Mouse (Mus musculus) embryonic stem cell, embryonic (primary cell): Measurements from ENCODE around the gene Stx8.

Experiments used
- CTCF ChIA-PET, 4 experiments: fragments of 300-600 bp in 2 of 4; fragments of 350-600 bp in 2 of 4; sonication (Branson Sonifier 250); formaldehyde crosslinking; loops; one replicate each; lab custom pipeline; 2022; ENCODE audit warnings: inconsistent platforms in 2 of 4; lab: Charles Lee
- POLR2A ChIA-PET, 4 experiments: fragments of 300-600 bp in 2 of 4; fragments of 350-600 bp in 2 of 4; sonication (Branson Sonifier 250); formaldehyde crosslinking; loops; one replicate each; lab custom pipeline; 2022; ENCODE audit warnings: antibody characterized with exemption in 4 of 4, inconsistent platforms in 1 of 4; lab: Charles Lee

Gene Stx8

GRCm38 (mm10) chr11:67954413-67954812 lies 11.6 kb upstream of the Stx8 start:
- ChIA-PET CTCF (interaction anchor here in 2 of 4 experiments (0.5 to 0.8 kb wide), 2 partner anchors 8 to 108 kb away, joined by 3 read pairs; no protein-coding TSS in a partner anchor), POLR2A (interaction anchor here in 1 of 4 experiments (0.6 to 1.2 kb wide), 3 partner anchors 15 to 310 kb away, joined by 3 to 6 read pairs (median 4); no protein-coding TSS in a partner anchor)

DNA sequence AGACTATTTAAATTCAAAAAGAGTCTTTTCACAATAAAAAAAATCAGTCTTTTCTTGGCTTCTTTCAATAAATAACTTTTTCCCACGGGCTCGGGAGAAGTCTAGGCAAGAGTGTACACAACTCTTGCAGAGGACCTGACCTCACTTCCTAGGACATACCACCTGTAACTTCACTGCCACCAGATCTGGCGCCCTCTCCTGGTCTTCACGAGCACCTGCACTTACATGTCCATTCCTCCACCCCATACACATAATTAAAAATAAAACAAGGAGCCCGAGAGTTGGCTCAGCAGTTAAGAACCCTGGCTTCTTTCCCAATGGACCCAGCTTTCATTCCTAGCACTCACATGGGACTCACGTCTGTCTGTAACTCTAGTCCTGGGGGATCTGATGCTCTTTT lies 1.9 kb upstream of the Stx8 start:
- POLR2A ChIA-PET, result no interaction called here
- CTCF ChIA-PET, result no interaction called here

- CTCF ChIA-PET, result interaction anchor here in 2 of 4 experiments (1.0 to 1.4 kb wide), 2 partner anchors 39 kb away, joined by 3 to 4 read pairs; no protein-coding TSS in a partner anchor
- POLR2A ChIA-PET, result interaction anchor here in 2 of 4 experiments (0.6 to 1.5 kb wide), 5 partner anchors 9 to 916 kb away, joined by 3 to 10 read pairs (median 3); no protein-coding TSS in a partner anchor
Measured at GRCm38 (mm10) chr11:67965242-67965883, 630 bp upstream of the Stx8 start, which contains the start of gene Cfap52. Gene Cfap52, minus strand, starts transcription at chr11:67965651.

DNA sequence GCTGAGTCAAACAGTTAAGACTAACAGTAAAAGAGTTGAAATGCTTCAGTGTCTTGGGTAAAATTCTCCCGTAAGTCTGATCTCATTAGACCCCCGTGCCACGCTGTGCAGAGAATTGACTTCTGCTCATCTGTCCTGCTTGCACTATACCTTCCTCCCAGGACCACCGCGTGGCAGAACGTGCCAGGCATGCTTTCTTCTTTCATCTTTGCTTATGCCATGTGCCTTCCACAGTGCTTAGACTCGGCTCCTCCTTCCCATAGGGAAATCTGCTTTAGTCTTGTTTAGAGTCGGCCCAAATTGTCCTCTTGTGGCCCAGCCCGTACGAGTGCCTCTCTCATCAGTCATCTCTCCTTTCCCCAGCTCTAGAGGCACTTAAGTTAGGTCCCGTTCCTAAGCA lies 1.8 kb downstream of the Stx8 start:
- POLR2A ChIA-PET, result interaction anchor here in 3 of 4 experiments (0.6 to 1.5 kb wide), 4 partner anchors 39 to 452 kb away, joined by 3 to 4 read pairs (median 3); no protein-coding TSS in a partner anchor
- CTCF ChIA-PET, result interaction anchor here in 1 of 4 experiments (0.7 kb wide), 1 partner anchor 24 kb away, joined by 3 read pairs; no protein-coding TSS in a partner anchor

DNA sequence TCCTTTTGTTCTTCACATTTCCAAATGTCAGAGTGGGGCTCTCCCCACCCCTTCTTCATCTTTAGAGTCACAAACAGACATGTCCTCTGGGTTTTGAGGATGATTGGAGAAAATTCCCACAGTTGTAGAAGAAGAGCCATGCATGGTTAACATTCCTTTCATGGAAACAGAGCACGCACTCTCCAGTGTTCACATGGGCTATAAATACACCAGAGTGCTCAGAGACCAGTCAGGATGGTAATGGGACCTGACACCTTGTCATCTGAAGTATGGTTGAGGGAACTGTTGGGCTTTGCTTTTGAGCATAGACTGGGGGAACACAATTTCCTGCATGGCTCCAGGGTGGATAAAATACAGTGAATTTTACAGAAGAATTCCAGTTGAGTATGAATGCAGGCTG lies 6.6 kb downstream of the Stx8 start:
- CTCF ChIA-PET, result no interaction called here
- POLR2A ChIA-PET, result no interaction called here

DNA sequence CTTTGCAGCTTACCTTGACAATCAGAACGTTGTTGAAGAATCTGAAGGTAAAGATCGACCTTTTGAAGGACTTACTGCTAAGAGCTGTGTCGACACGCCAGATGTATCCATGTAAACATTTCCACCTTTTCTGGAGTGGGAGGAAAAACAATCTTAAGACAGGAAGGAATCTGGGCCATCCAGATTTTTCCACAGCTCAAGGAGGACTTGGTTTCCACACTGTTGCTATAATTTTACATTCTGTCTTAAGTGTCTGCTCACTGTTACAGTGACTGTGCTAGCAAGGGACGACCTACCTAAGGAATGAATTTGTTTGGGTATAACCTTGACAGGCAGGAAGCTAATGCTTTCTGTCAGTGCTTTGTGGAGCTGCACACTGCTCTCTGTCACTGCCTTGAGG lies 7.2 kb downstream of the Stx8 start:
- ChIA-PET CTCF (interaction anchor here in 1 of 4 experiments (0.6 kb wide), 1 partner anchor 191 kb away, joined by 3 read pairs; no protein-coding TSS in a partner anchor), POLR2A (no interaction called here)

DNA sequence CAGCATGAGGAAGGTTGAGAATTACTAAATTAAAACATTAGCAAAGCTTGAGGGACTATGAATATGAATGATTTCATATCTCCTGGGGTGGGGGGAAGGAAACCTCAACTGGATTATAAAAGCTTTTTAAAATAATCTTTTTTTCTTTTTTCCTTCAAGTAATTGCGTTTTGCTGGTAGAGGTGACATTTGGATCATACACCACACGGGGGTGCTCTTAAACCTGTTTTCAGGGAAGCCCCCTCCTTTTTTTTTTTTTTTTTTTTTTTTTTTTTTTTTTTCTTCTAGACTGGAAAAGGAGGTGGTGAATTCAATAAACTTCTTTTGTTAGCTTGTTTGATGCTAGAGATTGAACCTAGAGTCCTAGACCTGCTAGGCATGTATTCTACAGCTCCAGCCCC lies 9.3 kb downstream of the Stx8 start:
- ChIA-PET POLR2A (no interaction called here), CTCF (interaction anchor here (0.6 to 1.5 kb wide), 14 partner anchors 9 to 895 kb away, joined by 3 to 14 read pairs (median 4); no protein-coding TSS in a partner anchor)

DNA sequence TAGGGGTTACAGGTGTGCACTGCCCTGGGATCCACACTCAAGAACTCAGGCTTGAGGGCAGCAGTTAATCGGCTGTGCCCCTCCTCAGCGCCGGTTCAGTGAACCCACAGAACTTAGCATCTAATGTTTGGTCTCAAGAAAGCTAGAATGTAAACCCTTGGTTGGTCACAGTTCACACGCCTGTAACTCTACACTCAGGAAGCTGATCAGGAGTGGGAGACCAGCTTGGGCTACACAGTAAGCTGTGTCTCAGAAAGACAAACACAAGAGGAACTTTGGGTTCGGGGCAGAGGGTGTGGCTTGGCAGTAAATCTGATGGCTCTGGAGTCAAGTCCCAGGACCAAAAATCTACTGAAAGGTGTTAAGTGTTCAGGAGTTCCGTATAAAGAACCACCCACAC lies 17.6 kb downstream of the Stx8 start:
- ChIA-PET CTCF (no interaction called here), POLR2A (no interaction called here)

DNA sequence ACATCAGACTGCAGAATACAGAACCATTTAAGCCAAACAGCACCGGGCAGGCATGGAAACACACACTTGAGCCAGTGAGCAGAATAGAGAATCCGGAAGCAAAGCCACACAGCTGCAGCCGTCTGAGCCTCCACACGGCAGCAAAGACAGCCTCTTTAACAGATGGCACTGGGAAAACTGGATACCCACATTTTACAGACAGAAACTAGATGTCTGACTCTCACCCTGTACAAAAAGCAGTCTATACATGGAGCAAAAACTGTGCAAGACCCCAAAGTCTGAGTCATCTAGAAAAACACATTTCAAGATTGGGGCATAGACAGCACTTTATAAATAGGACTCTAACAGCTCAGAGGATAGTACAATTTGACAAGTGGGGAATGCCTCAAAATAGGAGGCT lies 25.2 kb downstream of the Stx8 start:
- CTCF ChIA-PET, result interaction anchor here in 1 of 4 experiments (0.5 kb wide), 1 partner anchor 786 kb away, joined by 5 read pairs; no protein-coding TSS in a partner anchor

DNA sequence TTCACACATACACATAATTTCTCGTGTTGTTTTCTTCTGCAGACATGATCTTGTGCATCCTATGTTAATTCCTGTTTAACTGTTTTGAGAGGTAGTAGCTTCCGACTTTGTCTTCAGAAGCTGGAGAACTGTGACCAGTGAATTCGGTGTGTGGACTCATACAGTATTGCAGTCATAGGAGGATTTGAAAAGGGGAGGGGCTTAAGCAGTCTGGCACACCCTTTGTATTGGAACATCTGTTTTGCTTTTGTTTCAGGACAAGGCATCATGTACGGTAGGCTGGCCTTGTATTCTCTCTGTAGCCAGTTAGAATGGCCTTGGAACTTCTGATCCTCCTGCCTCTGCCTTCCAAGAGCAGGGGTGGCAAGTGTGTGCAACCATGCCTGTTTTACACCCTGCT lies 30.0 kb downstream of the Stx8 start:
- ChIA-PET CTCF (interaction anchor here in 1 of 4 experiments (0.5 kb wide), 1 partner anchor 67 kb away, joined by 3 read pairs; no protein-coding TSS in a partner anchor), POLR2A (interaction anchor here in 1 of 4 experiments (1.7 kb wide), 1 partner anchor 30 kb away, joined by 4 read pairs; the partner anchor contains the start of gene Stx8)

More for the DNA sequence above, 25.2 kb downstream of the Stx8 start:
- POLR2A ChIA-PET, result interaction anchor here in 1 of 4 experiments (0.6 to 0.7 kb wide), 2 partner anchors 14 to 149 kb away, joined by 3 to 5 read pairs; no protein-coding TSS in a partner anchor

GRCm38 (mm10) chr11:67998905-67999304 lies 32.9 kb downstream of the Stx8 start:
- ChIA-PET POLR2A (no interaction called here), CTCF (no interaction called here)

GRCm38 (mm10) chr11:67999629-68000028 lies 33.6 kb downstream of the Stx8 start:
- CTCF ChIA-PET, result interaction anchor here in 1 of 4 experiments (0.5 kb wide), 1 partner anchor 190 kb away, joined by 4 read pairs; no protein-coding TSS in a partner anchor
- POLR2A ChIA-PET, result no interaction called here

DNA sequence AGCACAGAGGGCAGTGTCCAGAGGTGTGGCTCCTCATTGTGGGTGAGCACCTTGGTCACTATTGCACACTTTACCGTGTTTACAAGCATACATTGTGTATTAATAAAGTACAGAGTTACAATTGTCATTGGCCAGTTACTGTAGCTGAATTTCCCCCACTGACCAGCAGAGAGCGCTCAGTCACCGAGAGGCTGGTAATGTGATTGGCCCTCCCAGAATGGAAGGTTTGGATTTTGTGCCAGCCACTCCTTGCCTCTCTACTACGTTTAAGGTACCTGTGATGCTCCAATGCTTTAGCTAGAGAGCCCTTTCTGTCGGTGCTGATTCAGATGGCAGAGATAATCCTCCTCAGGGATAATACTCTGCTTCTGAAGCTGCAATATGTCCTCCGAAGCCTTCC lies 38.2 kb downstream of the Stx8 start:
- ChIA-PET POLR2A (interaction anchor here in 3 of 4 experiments (0.5 to 1.0 kb wide), 3 partner anchors 142 to 230 kb away, joined by 3 read pairs; no protein-coding TSS in a partner anchor), CTCF (interaction anchor here (0.6 to 3.3 kb wide), 22 partner anchors 14 to 540 kb away, joined by 3 to 34 read pairs (median 4); partner anchors contain the start of genes Cfap52 (in 2 of the 4), Ntn1 (in 2 of the 4) and Stx8 (in 1 of the 4))

- POLR2A ChIA-PET, result interaction anchor here in 3 of 4 experiments (0.7 to 1.2 kb wide), 4 partner anchors 10 to 1030 kb away, joined by 3 to 7 read pairs (median 4); no protein-coding TSS in a partner anchor
Measured at GRCm38 (mm10) chr11:68006216-68006789, 40.3 kb downstream of the Stx8 start.

DNA sequence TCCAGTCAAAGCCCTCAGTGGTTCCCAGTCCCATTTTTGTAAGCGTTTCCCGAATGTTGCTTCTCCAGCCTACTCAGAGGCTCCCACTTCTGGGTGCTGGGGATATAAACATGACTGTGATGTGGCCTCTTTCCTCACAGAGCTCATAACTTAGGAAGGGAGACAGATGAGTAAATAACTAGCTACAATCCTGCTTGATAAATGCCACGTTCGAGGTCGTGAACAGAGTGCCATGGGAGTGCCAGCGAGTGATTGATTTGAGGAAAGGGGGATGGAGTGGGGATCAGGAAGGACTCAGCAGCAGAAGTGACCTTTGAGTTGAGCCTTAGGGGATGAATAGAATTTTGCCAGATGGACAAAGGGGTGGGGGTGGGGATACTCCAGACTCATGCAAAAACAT lies 41.7 kb downstream of the Stx8 start:
- CTCF ChIA-PET, result interaction anchor here in 1 of 4 experiments (1.3 kb wide), 1 partner anchor 32 kb away, joined by 6 read pairs; no protein-coding TSS in a partner anchor
- POLR2A ChIA-PET, result interaction anchor here in 2 of 4 experiments (0.6 to 1.2 kb wide), 4 partner anchors 25 to 399 kb away, joined by 3 to 9 read pairs (median 4); no protein-coding TSS in a partner anchor

More at GRCm38 (mm10) chr11:68006216-68006789, 40.3 kb downstream of the Stx8 start:
- CTCF ChIA-PET, result interaction anchor here in 3 of 4 experiments (0.7 to 3.3 kb wide), 3 partner anchors 9 to 620 kb away, joined by 3 to 21 read pairs (median 3); no protein-coding TSS in a partner anchor

GRCm38 (mm10) chr11:68009377-68009776 lies 43.4 kb downstream of the Stx8 start:
- CTCF ChIA-PET, result no interaction called here
- POLR2A ChIA-PET, result interaction anchor here in 1 of 4 experiments (1.4 kb wide), 1 partner anchor 140 kb away, joined by 3 read pairs; no protein-coding TSS in a partner anchor

DNA sequence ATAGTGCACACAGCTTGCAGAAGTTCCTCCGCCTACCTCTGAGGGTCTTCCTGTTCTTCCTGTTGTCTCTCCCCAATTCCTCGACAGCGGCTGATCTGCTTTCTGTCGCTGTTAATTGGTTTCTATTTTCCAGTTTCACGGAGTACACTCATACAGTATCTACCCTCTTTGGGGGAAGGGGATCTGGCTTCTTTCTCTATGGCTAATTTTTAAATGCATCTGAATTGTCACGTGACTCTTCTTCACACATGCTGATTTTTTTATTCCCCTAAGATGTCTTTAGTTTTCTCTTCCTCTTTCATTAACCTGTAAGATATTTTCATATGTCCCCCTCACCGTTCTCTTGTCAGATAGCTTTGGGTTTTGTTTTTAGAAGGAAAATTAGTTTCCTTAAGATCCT lies 46.2 kb downstream of the Stx8 start:
- POLR2A ChIA-PET, result interaction anchor here in 1 of 4 experiments (0.5 to 1.6 kb wide), 2 partner anchors 11 to 51 kb away, joined by 3 read pairs; no protein-coding TSS in a partner anchor
- CTCF ChIA-PET, result no interaction called here

DNA sequence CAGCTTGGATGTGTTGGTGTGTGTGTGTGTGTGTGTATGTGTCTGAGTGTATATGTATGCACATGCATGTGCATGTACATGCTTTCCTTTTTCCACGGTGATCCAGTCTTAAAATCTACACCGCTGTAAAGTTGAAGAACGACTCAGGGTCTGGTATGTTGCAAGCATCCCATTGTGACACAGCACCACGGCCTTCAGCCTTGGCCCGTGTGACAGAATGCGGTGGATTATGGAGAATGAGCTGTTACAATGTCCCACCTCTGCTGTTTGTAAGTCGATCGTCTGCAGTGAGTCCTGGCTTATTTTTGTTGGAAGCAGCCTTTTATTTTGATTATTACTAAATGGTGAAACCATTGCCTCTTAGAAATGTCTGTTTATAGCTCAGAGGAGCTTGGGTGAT lies 52.2 kb downstream of the Stx8 start:
- POLR2A ChIA-PET, result interaction anchor here in 1 of 4 experiments (1.0 kb wide), 1 partner anchor 13 kb away, joined by 3 read pairs; no protein-coding TSS in a partner anchor
- CTCF ChIA-PET, result interaction anchor here in 1 of 4 experiments (0.7 to 1.0 kb wide), 2 partner anchors 11 to 14 kb away, joined by 3 to 5 read pairs; no protein-coding TSS in a partner anchor
